Mouse (Mus musculus) erythroblast, embryonic 14.5 days (primary cell): ENCODE results near the gene Csrnp3. TPM values are rescaled to one million over a fixed set of nuclear protein-coding genes. Genes with fewer than 3 reads are reported as not detected.
"Not testable (repeated sequence)": the region's sequence is repeated elsewhere in the genome, so short reads cannot be mapped to it uniquely, and the experiment has no call there.

Source experiments
- H3K27me3 ChIP-seq: 2 replicates; pipeline ENCODE4 v1.6.1; 2012; ENCODE audit warnings: inconsistent platforms; ENCODE audit not compliant: control insufficient read depth
- H3K36me3 ChIP-seq: 2 replicates; pipeline ENCODE4 v1.6.1; 2012; ENCODE audit warnings: mild to moderate bottlenecking, inconsistent platforms; ENCODE audit not compliant: control insufficient read depth
- H3K4me1 ChIP-seq: 2 replicates; pipeline ENCODE4 v1.6.1; 2012; ENCODE audit warnings: inconsistent platforms; ENCODE audit not compliant: control insufficient read depth
- H3K4me3 ChIP-seq: replicated peaks from 2 replicates; pipeline ENCODE3; 2012; ENCODE audit warnings: moderate library complexity, mild to moderate bottlenecking, inconsistent platforms
- H3K9me3 ChIP-seq: 2 replicates; pipeline ENCODE4 v1.6.1; 2012; ENCODE audit warnings: low read length, inconsistent platforms, mixed read lengths; ENCODE audit not compliant: control insufficient read depth
- GATA1 ChIP-seq: IDR thresholded peaks from 2 replicates; pipeline ENCODE4 v1.6.1; 2012; ENCODE audit warnings: low read length, inconsistent platforms, mixed read lengths
- TAL1 ChIP-seq: IDR thresholded peaks from 3 replicates; pipeline ENCODE4 v1.6.1; 2012; ENCODE audit warnings: low read length, inconsistent platforms, mixed read lengths
- polyA plus RNA-seq: library from polyadenylated mRNA; stranded (reverse); fragments of >175 nt; gene quantifications from 2 replicates; pipeline ENCODE4 v1.2.3, GENCODE M21; 2012

Csrnp3 gene
- polyA plus RNA-seq, 1 experiment, result not detected

- peaks cover 9% of the 10 kb centered on the region for H3K4me1 ChIP-seq
- TF ChIP-seq GATA1 (no peak), TAL1 (no peak)
- H3K4me3 ChIP-seq, result no peak overlapping the region
- H3K36me3 ChIP-seq, result no peaks in the 10 kb centered on the region; the same call in 1 of the 2 replicates
- H3K9me3 ChIP-seq, result peaks cover 3% of the 10 kb centered on the region
- H3K27me3 ChIP-seq, result peaks cover 19% of the 10 kb centered on the region
Observed at GRCm38 (mm10) chr2:65832738-65833395, 12.7 kb upstream of the Csrnp3 start.

GRCm38 (mm10) chr2:65833421-65833820 is 12.1 kb upstream of the Csrnp3 start:
- Histone ChIP-seq H3K27me3 (peaks cover 19% of the 10 kb centered on the region), H3K9me3 (peaks cover 3% of the 10 kb centered on the region), H3K4me1 (peaks cover 7% of the 10 kb centered on the region), H3K4me3 (no peak overlapping the region), H3K36me3 (no peaks in the 10 kb centered on the region; the same call in 1 of the 2 replicates)
- no peak for TF ChIP-seq GATA1
- no peak for TF ChIP-seq TAL1

GRCm38 (mm10) chr2:65841606-65842005 is 4.0 kb upstream of the Csrnp3 start:
- H3K27me3 ChIP-seq, result peaks cover 42% of the 10 kb centered on the region
- H3K4me3 ChIP-seq, result no peak overlapping the region
- no peaks in the 10 kb centered on the region for H3K36me3 ChIP-seq
- TF ChIP-seq GATA1 (no peak), TAL1 (no peak)
- no peaks in the 10 kb centered on the region for H3K9me3 ChIP-seq
- peaks cover 2% of the 10 kb centered on the region; the same call in 1 of the 2 replicates for H3K4me1 ChIP-seq

GRCm38 (mm10) chr2:65842356-65842755 is 3.2 kb upstream of the Csrnp3 start:
- TF ChIP-seq GATA1 (no peak), TAL1 (no peak)
- Histone ChIP-seq H3K4me1 (peaks cover 2% of the 10 kb centered on the region; the same call in 1 of the 2 replicates), H3K4me3 (no peak overlapping the region), H3K36me3 (no peaks in the 10 kb centered on the region), H3K9me3 (no peaks in the 10 kb centered on the region), H3K27me3 (peaks cover 49% of the 10 kb centered on the region)

GRCm38 (mm10) chr2:65846000-65846755 is 611 bp downstream of the Csrnp3 start:
- H3K36me3 ChIP-seq, result no peaks in the 10 kb centered on the region
- no peaks in the 10 kb centered on the region for H3K9me3 ChIP-seq
- H3K4me1 ChIP-seq, result peaks cover 16% of the 10 kb centered on the region
- H3K4me3 ChIP-seq, result no peak overlapping the region
- H3K27me3 ChIP-seq, result peaks cover 61% of the 10 kb centered on the region
- no peak for TF ChIP-seq GATA1
- TF ChIP-seq TAL1, result no peak

GRCm38 (mm10) chr2:65847463-65848110 is 2.0 kb downstream of the Csrnp3 start:
- H3K4me1 ChIP-seq, result peaks cover 16% of the 10 kb centered on the region

GRCm38 (mm10) chr2:65848706-65849105 is 3.1 kb downstream of the Csrnp3 start:
- H3K27me3 ChIP-seq, result peaks cover 57% of the 10 kb centered on the region
- H3K36me3 ChIP-seq, result no peaks in the 10 kb centered on the region
- no peak overlapping the region for H3K4me3 ChIP-seq
- no peaks in the 10 kb centered on the region for H3K9me3 ChIP-seq
- H3K4me1 ChIP-seq, result peaks cover 16% of the 10 kb centered on the region
- no peak for TF ChIP-seq TAL1
- TF ChIP-seq GATA1, result no peak

More at GRCm38 (mm10) chr2:65847463-65848110, 2.0 kb downstream of the Csrnp3 start:
- Histone ChIP-seq H3K9me3 (no peaks in the 10 kb centered on the region), H3K27me3 (peaks cover 61% of the 10 kb centered on the region), H3K36me3 (no peaks in the 10 kb centered on the region), H3K4me3 (no peak overlapping the region)
- no peak for TF ChIP-seq TAL1
- no peak for TF ChIP-seq GATA1

- not testable (repeated sequence) for H3K4me3 ChIP-seq, H3K36me3 ChIP-seq, H3K9me3 ChIP-seq
- H3K27me3 ChIP-seq, result peaks cover 41% of the 10 kb centered on the region
- H3K4me1 ChIP-seq, result peaks cover 16% of the 10 kb centered on the region
Observed at GRCm38 (mm10) chr2:65850282-65850681, 4.7 kb downstream of the Csrnp3 start.

- no peaks in the 10 kb centered on the region for H3K9me3 ChIP-seq
- no peak for TF ChIP-seq GATA1
- H3K36me3 ChIP-seq, result no peaks in the 10 kb centered on the region
- peaks cover 4% of the 10 kb centered on the region for H3K27me3 ChIP-seq
- no peak overlapping the region for H3K4me3 ChIP-seq
- no peaks in the 10 kb centered on the region for H3K4me1 ChIP-seq
Observed at GRCm38 (mm10) chr2:65856791-65857190, 11.2 kb downstream of the Csrnp3 start.
